Mouse (Mus musculus): Measurements from ENCODE around the gene Bend4. TPM values are rescaled to one million over a fixed set of nuclear protein-coding genes. Genes with fewer than 3 reads are reported as not detected.

Bend4 gene
- polyA plus RNA-seq, 1 experiment = 0.89 TPM

DNA sequence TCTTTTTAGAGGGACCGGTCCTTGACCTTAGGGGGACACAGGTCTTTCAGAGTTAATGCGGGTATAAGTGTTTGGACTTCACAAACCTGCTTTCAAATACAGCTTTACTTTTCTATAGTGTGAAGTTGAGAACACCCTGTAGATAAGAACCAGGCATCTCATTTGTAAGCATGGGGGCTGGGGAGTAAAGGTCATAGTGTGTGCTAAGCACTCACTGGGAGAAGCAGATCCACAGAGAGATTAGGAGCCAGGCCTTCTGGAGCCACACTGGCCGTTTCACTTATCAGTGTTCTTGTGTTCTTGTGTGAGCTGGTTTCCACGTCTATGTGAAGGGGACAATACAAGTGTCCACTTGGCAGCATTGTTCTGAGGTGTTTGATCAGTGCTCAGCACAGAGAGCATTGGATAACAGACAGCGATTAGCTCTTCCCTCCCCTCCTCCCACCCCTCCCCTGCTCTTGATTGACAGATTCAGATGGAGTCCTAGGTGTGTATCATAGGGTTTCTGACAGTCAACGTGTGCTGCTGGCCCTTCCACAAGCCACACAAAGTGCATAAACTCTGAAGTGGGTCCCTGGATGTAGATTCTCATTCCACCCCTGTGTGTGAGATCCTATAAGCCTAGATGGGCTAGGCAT is 14.8 kb upstream of the Bend4 start:
- whole genome bisulfite sequencing = 92% methylated on average over 6 of the region's 6 CpGs
- no peak overlapping the region for H3K27ac ChIP-seq (ENCODE audit: control insufficient read depth, insufficient read depth, low read length)
- no peak for DNase-seq
- H3K27me3 ChIP-seq (ENCODE audit: control insufficient read depth, insufficient read depth, low read length) = no peaks in the 10 kb centered on the region
- no peak for TF ChIP-seq CTCF (IDR thresholded peaks at IDR 0.05; ENCODE audit: borderline replicate concordance, control insufficient read depth, extremely low read depth, insufficient read depth, low read length, poor library complexity)
- no peak for TF ChIP-seq POLR2A (IDR thresholded peaks at IDR 0.05; ENCODE audit: control insufficient read depth, extremely low read depth, insufficient read depth, low read length, poor library complexity)
- H3K36me3 ChIP-seq (ENCODE audit: control insufficient read depth, insufficient read depth, low read length) = no peaks in the 10 kb centered on the region
- H3K4me3 ChIP-seq (ENCODE audit: control insufficient read depth, insufficient read depth, low read length) = no peak overlapping the region
- no peaks in the 10 kb centered on the region for H3K4me1 ChIP-seq (replicated peaks; ENCODE audit: control insufficient read depth, insufficient read depth, low read length)

DNA sequence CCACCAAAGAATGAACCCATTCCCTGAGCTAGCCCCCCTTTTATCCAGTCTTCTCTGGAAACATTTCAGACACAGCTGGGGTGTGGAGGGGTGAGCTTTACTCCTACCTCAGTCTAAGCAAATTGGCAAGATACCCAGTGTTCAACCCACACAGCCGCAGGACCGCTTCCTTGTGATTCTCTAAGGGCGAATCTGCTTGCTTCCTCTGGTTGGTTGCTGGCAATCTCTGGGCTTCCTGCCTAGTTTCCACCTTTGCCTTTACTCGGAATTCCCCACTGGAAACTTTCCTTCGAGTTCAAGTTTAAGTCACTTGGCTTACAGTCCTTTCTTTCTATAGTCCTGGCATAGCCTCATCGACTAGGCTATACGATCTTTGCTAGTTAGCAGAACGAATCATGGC is 12.5 kb upstream of the Bend4 start:
- H3K4me1 ChIP-seq (replicated peaks; ENCODE audit: control insufficient read depth, insufficient read depth, low read length) = peaks cover 4% of the 10 kb centered on the region; the same call in 1 of the 2 replicates
- no peak overlapping the region for H3K4me3 ChIP-seq (ENCODE audit: control insufficient read depth, insufficient read depth, low read length)
- DNase-seq = no peak
- no peaks in the 10 kb centered on the region for H3K27me3 ChIP-seq (ENCODE audit: control insufficient read depth, insufficient read depth, low read length)
- H3K27ac ChIP-seq (ENCODE audit: control insufficient read depth, insufficient read depth, low read length) = no peak overlapping the region
- no peaks in the 10 kb centered on the region for H3K36me3 ChIP-seq (ENCODE audit: control insufficient read depth, insufficient read depth, low read length)
- TF ChIP-seq CTCF (IDR thresholded peaks at IDR 0.05; ENCODE audit: borderline replicate concordance, control insufficient read depth, extremely low read depth, insufficient read depth, low read length, poor library complexity) (no peak), POLR2A (IDR thresholded peaks at IDR 0.05; ENCODE audit: control insufficient read depth, extremely low read depth, insufficient read depth, low read length, poor library complexity) (no peak)
- 86% methylated on average over 8 of the region's 8 CpGs for WGBS

DNA sequence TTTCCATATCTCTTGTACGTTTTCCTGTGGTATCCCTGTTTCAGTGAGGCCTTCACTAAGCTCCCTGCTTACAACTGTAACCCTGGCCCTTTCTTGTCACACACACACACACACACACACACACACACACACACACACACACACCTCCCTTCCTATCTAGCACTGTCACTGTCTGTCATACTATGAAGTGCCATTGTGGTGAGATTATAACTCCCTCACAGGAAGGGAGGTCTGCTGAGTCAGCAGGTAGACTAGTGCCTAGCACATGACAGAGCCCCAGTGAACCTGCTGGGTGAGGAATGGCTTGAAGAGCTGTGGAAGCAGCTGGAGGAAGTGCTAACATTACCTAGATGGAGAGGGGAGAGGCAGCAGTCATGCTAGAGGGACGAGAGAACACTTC is 9.3 kb upstream of the Bend4 start:
- peak; percentile 33 for DNase-seq
- Histone ChIP-seq H3K27ac (ENCODE audit: control insufficient read depth, insufficient read depth, low read length) (no peak overlapping the region), H3K4me1 (replicated peaks; ENCODE audit: control insufficient read depth, insufficient read depth, low read length) (peaks cover 4% of the 10 kb centered on the region; the same call in 1 of the 2 replicates), H3K27me3 (ENCODE audit: control insufficient read depth, insufficient read depth, low read length) (no peaks in the 10 kb centered on the region), H3K4me3 (ENCODE audit: control insufficient read depth, insufficient read depth, low read length) (no peak overlapping the region), H3K36me3 (ENCODE audit: control insufficient read depth, insufficient read depth, low read length) (no peaks in the 10 kb centered on the region)
- TF ChIP-seq POLR2A (IDR thresholded peaks at IDR 0.05; ENCODE audit: control insufficient read depth, extremely low read depth, insufficient read depth, low read length, poor library complexity) (no peak), CTCF (IDR thresholded peaks at IDR 0.05; ENCODE audit: borderline replicate concordance, control insufficient read depth, extremely low read depth, insufficient read depth, low read length, poor library complexity) (no peak)
- 16% methylated on average over 2 of the region's 2 CpGs for WGBS

DNA sequence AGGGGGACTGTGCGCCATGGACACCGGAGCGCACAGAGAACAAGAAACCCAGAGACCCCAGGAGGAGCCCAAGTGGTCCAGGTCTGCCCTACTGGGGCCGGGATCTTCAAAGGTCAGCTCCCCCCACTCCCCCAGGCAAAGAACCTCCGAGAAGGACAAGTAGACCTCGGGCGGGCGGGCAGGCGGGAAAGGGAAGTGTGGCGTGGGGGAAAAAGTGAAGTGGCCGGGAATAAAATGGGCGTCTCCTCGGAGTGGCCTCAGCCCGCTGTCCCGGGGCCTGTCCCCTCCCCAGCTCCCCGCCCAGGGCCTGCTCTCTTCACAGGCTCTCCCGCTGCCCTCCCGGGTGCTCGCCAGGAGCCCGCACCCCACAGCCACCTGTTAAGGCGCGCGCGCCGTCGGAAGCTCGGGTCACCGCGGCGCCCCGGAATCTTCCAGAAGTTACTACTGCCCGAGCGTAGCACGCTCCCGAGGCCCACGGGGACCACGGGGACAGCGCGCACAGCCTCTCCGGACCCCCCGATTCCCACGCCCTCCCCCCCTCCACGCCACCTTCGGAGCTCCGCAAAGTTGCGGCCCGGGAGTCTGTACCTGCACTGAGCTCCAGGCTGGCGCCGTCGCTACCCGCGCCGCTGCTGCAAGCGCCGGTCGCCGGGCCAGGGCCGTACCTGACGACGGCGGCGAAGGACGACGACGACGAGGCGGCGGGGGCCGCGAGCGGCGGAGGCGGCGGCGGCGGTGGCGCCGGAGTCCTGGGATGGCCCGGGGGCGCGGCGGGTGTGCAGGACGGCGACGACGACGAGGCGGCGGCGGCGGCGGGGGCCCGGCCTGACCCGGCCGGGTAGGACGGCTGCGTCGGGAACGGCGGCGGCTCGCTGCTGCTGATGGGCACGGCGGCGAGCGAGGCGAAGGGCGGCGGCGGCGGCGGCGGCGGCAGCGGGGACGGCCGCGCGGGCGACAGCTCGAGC is 1.4 kb downstream of the Bend4 start:
- Histone ChIP-seq H3K4me3 (ENCODE audit: control insufficient read depth, insufficient read depth, low read length) (peak overlapping the region; percentile 59), H3K4me1 (replicated peaks; ENCODE audit: control insufficient read depth, insufficient read depth, low read length) (peaks cover 6% of the 10 kb centered on the region; the same call in 1 of the 2 replicates), H3K36me3 (ENCODE audit: control insufficient read depth, insufficient read depth, low read length) (no peaks in the 10 kb centered on the region), H3K27ac (ENCODE audit: control insufficient read depth, insufficient read depth, low read length) (no peak overlapping the region), H3K27me3 (ENCODE audit: control insufficient read depth, insufficient read depth, low read length) (peaks cover 18% of the 10 kb centered on the region)
- DNase-seq = no peak
- WGBS = 10% methylated on average over 113 of the region's 121 CpGs
- TF ChIP-seq CTCF (IDR thresholded peaks at IDR 0.05; ENCODE audit: borderline replicate concordance, control insufficient read depth, extremely low read depth, insufficient read depth, low read length, poor library complexity) = no peak
- TF ChIP-seq POLR2A (IDR thresholded peaks at IDR 0.05; ENCODE audit: control insufficient read depth, extremely low read depth, insufficient read depth, low read length, poor library complexity) = no peak

DNA sequence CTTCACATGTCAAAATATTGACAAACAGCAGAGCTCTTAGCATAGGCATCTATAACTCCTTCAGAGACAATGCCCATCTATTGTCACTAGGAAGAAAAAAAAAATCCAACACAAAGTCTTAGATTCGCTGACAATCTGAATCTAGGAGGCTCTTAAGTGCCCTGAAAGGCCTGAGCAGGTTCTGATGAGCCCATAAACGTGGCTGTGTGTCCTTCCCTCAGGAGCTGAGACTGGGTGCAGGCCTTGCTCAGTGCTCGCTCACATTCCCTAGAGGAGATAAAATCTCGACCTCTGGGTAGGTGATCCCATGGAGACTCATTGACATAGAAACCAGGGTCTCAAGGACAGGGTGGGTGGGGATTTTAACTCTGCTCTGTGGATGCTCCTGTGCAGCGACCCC is 2.1 kb downstream of the Bend4 start:
- DNase-seq = no peak
- H3K4me1 ChIP-seq (replicated peaks; ENCODE audit: control insufficient read depth, insufficient read depth, low read length) = peaks cover 6% of the 10 kb centered on the region; the same call in 1 of the 2 replicates
- TF ChIP-seq POLR2A (IDR thresholded peaks at IDR 0.05; ENCODE audit: control insufficient read depth, extremely low read depth, insufficient read depth, low read length, poor library complexity) (no peak), CTCF (IDR thresholded peaks at IDR 0.05; ENCODE audit: borderline replicate concordance, control insufficient read depth, extremely low read depth, insufficient read depth, low read length, poor library complexity) (no peak)
- no peak overlapping the region for H3K27ac ChIP-seq (ENCODE audit: control insufficient read depth, insufficient read depth, low read length)
- H3K27me3 ChIP-seq (ENCODE audit: control insufficient read depth, insufficient read depth, low read length) = peaks cover 18% of the 10 kb centered on the region
- H3K4me3 ChIP-seq (ENCODE audit: control insufficient read depth, insufficient read depth, low read length) = no peak overlapping the region
- WGBS = 67% methylated on average over 5 of the region's 5 CpGs
- H3K36me3 ChIP-seq (ENCODE audit: control insufficient read depth, insufficient read depth, low read length) = no peaks in the 10 kb centered on the region

DNA sequence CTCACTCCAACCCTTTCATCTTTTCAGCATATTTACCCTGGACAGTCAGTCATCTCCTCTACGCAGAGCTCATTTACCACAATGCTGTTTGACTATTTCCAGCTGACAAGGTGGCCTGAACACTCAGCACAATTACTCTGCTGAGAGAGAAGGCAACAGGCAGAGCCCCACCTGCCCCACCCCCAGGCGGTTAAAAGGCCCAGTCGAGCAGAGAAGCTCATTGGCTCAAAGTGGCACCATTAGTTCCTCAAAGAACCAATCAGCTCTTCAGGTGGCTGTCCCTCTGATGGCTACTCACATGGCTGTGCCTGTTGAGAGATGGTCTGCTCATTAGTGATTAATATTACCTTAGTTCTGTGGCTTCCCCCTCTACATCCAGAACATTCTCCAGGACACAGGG is 3.5 kb downstream of the Bend4 start:
- 77% methylated on average over 3 of the region's 3 CpGs for WGBS
- peaks cover 6% of the 10 kb centered on the region; the same call in 1 of the 2 replicates for H3K4me1 ChIP-seq (replicated peaks; ENCODE audit: control insufficient read depth, insufficient read depth, low read length)
- H3K27ac ChIP-seq (ENCODE audit: control insufficient read depth, insufficient read depth, low read length) = no peak overlapping the region
- peaks cover 18% of the 10 kb centered on the region for H3K27me3 ChIP-seq (ENCODE audit: control insufficient read depth, insufficient read depth, low read length)
- no peaks in the 10 kb centered on the region for H3K36me3 ChIP-seq (ENCODE audit: control insufficient read depth, insufficient read depth, low read length)
- TF ChIP-seq CTCF (IDR thresholded peaks at IDR 0.05; ENCODE audit: borderline replicate concordance, control insufficient read depth, extremely low read depth, insufficient read depth, low read length, poor library complexity) (no peak), POLR2A (IDR thresholded peaks at IDR 0.05; ENCODE audit: control insufficient read depth, extremely low read depth, insufficient read depth, low read length, poor library complexity) (no peak)
- no peak overlapping the region for H3K4me3 ChIP-seq (ENCODE audit: control insufficient read depth, insufficient read depth, low read length)
- DNase-seq = no peak

All from thymus, adult 2 months (tissue).